Mouse (Mus musculus) left cerebral cortex, postnatal 4 days (tissue): Measurements from ENCODE around the gene Lrrc30. TPM values are rescaled to one million over a fixed set of nuclear protein-coding genes. Genes with fewer than 3 reads are reported as not detected.
A peak's percentile ranks its signal among the peaks of the same experiment; 100 is the strongest.

Source experiments
- DNase-seq: peaks from one replicate; pipeline ENCODE4 v3.0.0-alpha.2; 2022
- intact Hi-C: fragments of 180-260 bp; cut with DNase I; formaldehyde crosslinking; loops from one replicate; pipeline ENCODE4 v1.15.1; 2025
- total RNA-seq, 2 experiments: library from RNA; stranded (reverse); gene quantifications; 2 replicates each; pipeline ENCODE4 v1.2.3; 2021

Lrrc30 gene
- not detected for total RNA-seq

GRCm38 (mm10) chr17:67632676-67633339 lies at the start of gene Lrrc30:
Lrrc30 (minus strand) TSS chr17:67632723.
- intact Hi-C loops, result no loop called here
- DNase-seq, result no peak

- intact Hi-C loops, result no loop called here
- no peak for DNase-seq
These were observed 48.6 kb upstream of the Lrrc30 start for GRCm38 (mm10) chr17:67681084-67681483.

GRCm38 (mm10) chr17:67678576-67678975 lies 46.1 kb upstream of the Lrrc30 start:
- intact Hi-C loops, result no loop called here
- DNase-seq, result no peak

- DNase-seq, result peak; percentile 67
- intact Hi-C loops, result loop anchor here (10.0 kb wide), 1 partner anchor 1093 kb away; no protein-coding TSS in a partner anchor
These were observed 35.5 kb upstream of the Lrrc30 start for GRCm38 (mm10) chr17:67667981-67668380.

- intact Hi-C loops, result loop anchor here (10.0 kb wide), 1 partner anchor 1092 kb away; no protein-coding TSS in a partner anchor
- DNase-seq, result no peak
These were observed 34.5 kb upstream of the Lrrc30 start for GRCm38 (mm10) chr17:67666981-67667380.

GRCm38 (mm10) chr17:67664299-67664698 lies 31.8 kb upstream of the Lrrc30 start:
- DNase-seq, result no peak
- intact Hi-C loops, result loop anchor here (10.0 kb wide), 1 partner anchor 1089 kb away; no protein-coding TSS in a partner anchor

- intact Hi-C loops, result no loop called here
- peak; percentile 70 for DNase-seq
These were observed 19.0 kb upstream of the Lrrc30 start for GRCm38 (mm10) chr17:67651506-67651905.

GRCm38 (mm10) chr17:67641627-67642026 lies 9.1 kb upstream of the Lrrc30 start:
- intact Hi-C loops, result no loop called here
- no peak for DNase-seq

GRCm38 (mm10) chr17:67638119-67638810 lies 5.7 kb upstream of the Lrrc30 start:
- peak; percentile 78 for DNase-seq

GRCm38 (mm10) chr17:67636951-67637350 lies 4.4 kb upstream of the Lrrc30 start:
- no peak for DNase-seq
- intact Hi-C loops, result no loop called here

More at GRCm38 (mm10) chr17:67638119-67638810, 5.7 kb upstream of the Lrrc30 start:
- intact Hi-C loops, result no loop called here

- intact Hi-C loops, result no loop called here
- DNase-seq, result no peak
These were observed 3.8 kb upstream of the Lrrc30 start for GRCm38 (mm10) chr17:67636304-67636703.

- intact Hi-C loops, result no loop called here
- no peak for DNase-seq
These were observed 2.8 kb downstream of the Lrrc30 start for GRCm38 (mm10) chr17:67629746-67630145.

GRCm38 (mm10) chr17:67629211-67629657 lies 3.3 kb downstream of the Lrrc30 start:
- DNase-seq, result peak; percentile 65
- intact Hi-C loops, result no loop called here

GRCm38 (mm10) chr17:67628475-67628874 lies 4.0 kb downstream of the Lrrc30 start:
- intact Hi-C loops, result no loop called here
- no peak for DNase-seq

GRCm38 (mm10) chr17:67625431-67625830 lies 7.1 kb downstream of the Lrrc30 start:
- DNase-seq, result no peak
- intact Hi-C loops, result no loop called here

GRCm38 (mm10) chr17:67619001-67619400 lies 13.5 kb downstream of the Lrrc30 start:
- intact Hi-C loops, result no loop called here
- DNase-seq, result no peak

GRCm38 (mm10) chr17:67614381-67614780 lies 18.1 kb downstream of the Lrrc30 start:
- no peak for DNase-seq
- intact Hi-C loops, result no loop called here

GRCm38 (mm10) chr17:67612576-67612975 lies 19.9 kb downstream of the Lrrc30 start:
- DNase-seq, result no peak
- intact Hi-C loops, result no loop called here

GRCm38 (mm10) chr17:67612151-67612550 lies 20.4 kb downstream of the Lrrc30 start:
- no peak for DNase-seq
- intact Hi-C loops, result no loop called here

- no peak for DNase-seq
- intact Hi-C loops, result no loop called here
These were observed 28.1 kb downstream of the Lrrc30 start for GRCm38 (mm10) chr17:67604446-67604845.

- DNase-seq, result peak; percentile 32
- intact Hi-C loops, result no loop called here
These were observed 30.0 kb downstream of the Lrrc30 start for GRCm38 (mm10) chr17:67602556-67602955.
